Mouse (Mus musculus) thymus, postnatal 4 days (tissue): ENCODE measurements at regions not wholly inside any gene's neighbourhood (a gene's known extent, or its start where the extent isn't known, plus 50 kb on each side); places are given as distances from the start of the nearest gene placed in this dataset.

Experiments
- DNase-seq: peaks from one replicate; pipeline ENCODE4 v3.0.0; 2021

- no peak for DNase-seq
Measured at GRCm38 (mm10) chr6:81586441-81587117, 336.9 kb upstream of the Gcfc2 start.

DNA sequence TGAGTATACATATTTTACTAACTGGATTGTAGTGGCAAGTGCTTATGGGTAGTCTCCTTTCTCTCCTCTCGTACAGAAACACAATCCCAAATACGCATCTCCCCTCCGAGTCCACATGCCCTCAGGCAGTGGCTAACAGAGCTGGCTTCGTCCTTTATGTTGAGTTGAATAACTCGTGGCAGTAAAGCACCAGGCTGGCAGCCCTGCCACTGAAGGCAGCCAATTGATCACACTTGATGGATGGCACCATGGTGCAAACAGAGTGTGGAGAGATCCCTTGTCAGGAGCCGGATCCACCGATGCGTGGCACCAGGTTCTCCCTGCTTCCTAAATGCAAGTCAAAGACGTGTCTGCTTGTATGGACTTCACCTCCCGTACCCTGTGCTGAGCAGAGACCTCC lies 333.7 kb upstream of the Gcfc2 start:
- no peak for DNase-seq

DNA sequence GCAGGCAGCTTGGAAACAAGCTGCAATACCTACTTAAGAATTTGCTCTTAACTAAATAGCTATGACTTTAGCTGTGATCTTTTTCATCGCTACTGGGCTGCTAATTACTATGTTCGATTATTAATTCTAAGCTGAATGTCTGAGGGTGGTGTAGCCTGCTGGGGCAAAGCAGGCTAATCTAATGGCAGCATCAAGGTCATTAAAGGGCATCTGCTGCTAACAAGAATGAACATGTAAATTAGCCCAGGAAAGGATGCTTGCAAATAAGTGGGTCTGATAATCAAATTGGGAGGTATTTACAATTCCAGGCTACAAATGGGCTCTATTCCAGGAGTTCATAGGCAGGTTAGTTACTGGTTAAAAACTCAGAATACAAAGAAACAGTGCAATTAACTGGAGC lies 327.5 kb upstream of the Gcfc2 start:
- no peak for DNase-seq

- DNase-seq, result no peak
Measured at GRCm38 (mm10) chr6:81608637-81609036, 314.8 kb upstream of the Gcfc2 start.

GRCm38 (mm10) chr6:81611980-81612379 lies 311.5 kb upstream of the Gcfc2 start:
- no peak for DNase-seq

DNA sequence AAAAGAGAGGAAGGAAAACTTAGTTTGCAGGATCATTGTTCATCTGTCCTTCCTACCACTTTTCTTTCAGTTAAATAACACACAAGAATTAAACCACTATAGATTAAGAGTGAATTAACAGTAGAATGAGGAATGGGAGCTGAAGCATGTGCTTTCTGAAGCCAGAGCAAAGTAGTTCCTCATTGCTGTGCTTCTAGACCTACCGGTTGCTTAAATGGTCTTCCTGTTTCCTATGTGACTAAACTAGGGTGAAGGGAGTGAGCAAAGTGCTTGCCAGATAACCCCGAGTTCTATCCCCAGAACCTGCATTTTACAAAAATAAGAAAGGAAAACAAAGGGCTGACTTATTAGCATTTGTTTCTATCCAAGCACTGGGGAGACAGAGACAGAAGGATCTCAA lies 305.5 kb upstream of the Gcfc2 start:
- DNase-seq, result no peak

DNA sequence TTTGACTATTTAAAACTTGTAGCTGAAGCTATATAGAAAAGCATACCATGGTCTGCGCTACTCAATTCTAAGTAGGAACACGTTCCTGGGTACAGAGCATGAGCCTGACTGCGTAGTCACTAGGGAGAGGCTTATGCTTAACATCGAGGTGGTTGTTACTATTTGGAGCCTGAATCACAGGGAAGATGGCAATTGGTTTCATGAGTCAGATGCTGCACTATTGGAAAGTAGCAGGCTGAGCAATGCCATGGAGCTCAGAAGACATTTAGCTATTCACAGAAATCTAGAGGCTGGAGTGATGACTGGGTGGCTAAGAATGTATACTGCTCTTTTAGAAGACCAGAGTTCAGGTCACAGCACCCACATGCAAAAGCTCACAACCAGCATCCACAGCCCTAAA lies 302.4 kb upstream of the Gcfc2 start:
- DNase-seq, result no peak

DNA sequence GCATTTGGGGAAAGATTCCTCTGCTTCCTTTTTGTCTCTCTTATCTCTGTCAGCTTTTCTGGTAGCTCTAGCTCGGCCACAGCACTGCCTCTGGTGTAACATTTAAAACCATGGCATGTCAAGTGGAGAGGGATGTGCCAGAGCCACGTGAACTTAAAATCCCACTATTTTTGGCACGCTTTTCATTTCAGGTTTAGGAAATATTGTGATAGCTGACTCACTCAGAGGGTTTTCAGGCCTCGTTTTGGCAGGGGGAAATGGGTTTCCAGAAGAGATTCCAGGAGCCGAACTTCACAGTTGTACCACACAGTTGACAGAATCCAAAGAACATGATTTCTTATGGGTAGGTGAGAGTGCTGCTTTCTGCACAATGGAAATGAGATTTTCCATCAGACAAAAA lies 300.8 kb upstream of the Gcfc2 start:
- no peak for DNase-seq

DNA sequence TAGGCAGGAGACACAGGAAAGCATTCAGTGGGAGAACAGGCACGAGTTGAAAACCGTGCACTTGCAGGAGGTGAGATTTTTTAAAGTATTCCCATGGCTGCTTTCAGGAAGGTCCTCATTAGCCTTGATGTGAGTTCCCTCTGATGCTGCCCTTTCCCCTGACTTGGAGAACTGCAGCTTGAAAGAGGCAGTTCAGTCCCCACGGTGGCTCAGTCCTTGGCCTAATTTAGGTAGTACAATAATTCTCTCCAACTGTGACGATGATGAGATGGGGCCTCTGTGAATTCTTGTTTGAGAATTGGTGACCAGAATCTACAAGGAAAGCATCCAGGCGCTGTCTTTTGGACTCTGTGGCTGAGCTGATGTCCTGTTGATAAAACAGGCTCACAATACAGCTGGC lies 298.5 kb upstream of the Gcfc2 start:
- no peak for DNase-seq

DNA sequence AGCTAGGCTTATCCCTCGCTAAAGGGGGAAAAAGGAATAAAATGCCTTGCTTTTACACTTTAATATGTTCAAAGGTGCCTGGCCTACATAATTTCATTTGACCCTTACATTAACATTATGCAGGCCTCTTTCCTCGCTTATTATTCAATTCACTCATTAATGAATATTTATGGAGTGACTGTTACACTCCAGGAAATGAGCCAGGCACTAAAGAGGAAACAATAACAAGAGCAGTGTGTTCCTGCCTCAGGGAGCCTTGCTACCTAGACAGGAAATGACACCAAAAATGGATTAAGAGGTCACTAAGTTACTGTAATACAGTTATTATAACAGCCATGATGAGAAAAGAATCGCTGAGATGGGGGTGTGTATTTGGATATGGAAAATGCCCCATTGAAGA lies 289.9 kb upstream of the Gcfc2 start:
- DNase-seq, result no peak

- DNase-seq, result no peak
Measured at GRCm38 (mm10) chr6:81647615-81648375, 275.7 kb upstream of the Gcfc2 start.

GRCm38 (mm10) chr6:81651856-81652255 lies 271.6 kb upstream of the Gcfc2 start:
- DNase-seq, result no peak

- DNase-seq, result no peak
Measured at GRCm38 (mm10) chr6:81655205-81655604, 268.3 kb upstream of the Gcfc2 start.

- no peak for DNase-seq
Measured at GRCm38 (mm10) chr6:81660478-81661395, 262.7 kb upstream of the Gcfc2 start.

DNA sequence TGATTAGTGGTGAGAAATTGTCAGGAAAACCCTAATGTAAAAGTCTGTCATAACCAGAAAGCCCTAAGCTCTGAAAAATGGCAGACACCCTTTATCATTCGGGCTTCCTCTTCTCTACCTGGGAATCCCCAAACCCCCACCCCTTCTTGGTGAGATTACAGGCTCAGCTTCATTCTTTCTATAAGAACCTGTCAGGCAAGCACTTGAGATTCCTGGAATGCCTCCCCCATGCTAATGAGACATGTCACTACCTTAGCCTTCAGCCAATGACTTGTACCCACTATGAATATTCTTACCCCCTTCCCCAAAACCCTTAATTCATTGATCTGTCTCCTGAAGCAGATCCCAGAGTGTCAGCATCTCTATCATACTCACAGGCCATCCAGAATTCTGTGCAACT lies 254.5 kb upstream of the Gcfc2 start:
- no peak for DNase-seq

GRCm38 (mm10) chr6:81673316-81673715 lies 250.2 kb upstream of the Gcfc2 start:
- DNase-seq, result no peak

DNA sequence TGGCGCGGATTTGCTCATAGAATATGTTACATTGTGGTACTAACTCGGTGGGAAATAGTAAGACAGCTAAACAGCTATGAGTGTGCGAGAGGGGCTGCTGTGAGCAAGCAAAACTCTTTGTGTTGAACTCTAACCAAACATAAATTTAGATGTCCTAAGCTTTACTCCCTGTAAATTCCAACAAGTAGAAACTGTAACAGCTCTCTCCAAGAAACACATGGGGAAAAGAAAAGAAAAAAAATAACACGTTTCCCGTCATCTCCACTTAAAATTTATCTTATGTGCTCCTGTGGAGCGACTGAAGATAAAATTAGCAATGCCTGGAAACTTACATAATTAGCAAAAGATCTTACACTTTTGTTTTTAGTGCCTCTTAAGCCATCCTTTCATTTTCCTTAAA lies 226.2 kb upstream of the Gcfc2 start:
- no peak for DNase-seq

GRCm38 (mm10) chr6:81698173-81698572 lies 225.3 kb upstream of the Gcfc2 start:
- DNase-seq, result no peak

DNA sequence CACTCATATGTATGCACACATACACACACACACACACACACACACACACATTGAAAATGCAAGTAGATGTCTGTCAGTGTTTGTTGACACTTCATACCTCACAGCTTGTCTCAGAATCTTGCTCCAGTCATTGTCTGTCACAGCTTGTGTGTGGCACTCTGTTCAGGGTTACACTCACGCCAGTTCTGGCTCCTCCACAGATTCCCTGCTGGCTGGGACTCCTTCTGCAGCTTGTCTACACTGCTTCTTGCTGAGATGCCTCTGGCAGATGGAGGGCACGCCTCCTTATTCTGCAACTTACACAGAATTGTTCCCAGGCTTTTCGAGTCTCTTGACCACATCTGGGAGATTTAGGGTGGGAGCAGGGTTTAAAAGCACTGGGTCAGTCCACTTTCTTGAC lies 208.6 kb upstream of the Gcfc2 start:
- DNase-seq, result no peak

GRCm38 (mm10) chr6:81716371-81716770 lies 207.1 kb upstream of the Gcfc2 start:
- DNase-seq, result no peak

GRCm38 (mm10) chr6:81724601-81725545 lies 198.6 kb upstream of the Gcfc2 start:
- DNase-seq, result no peak

DNA sequence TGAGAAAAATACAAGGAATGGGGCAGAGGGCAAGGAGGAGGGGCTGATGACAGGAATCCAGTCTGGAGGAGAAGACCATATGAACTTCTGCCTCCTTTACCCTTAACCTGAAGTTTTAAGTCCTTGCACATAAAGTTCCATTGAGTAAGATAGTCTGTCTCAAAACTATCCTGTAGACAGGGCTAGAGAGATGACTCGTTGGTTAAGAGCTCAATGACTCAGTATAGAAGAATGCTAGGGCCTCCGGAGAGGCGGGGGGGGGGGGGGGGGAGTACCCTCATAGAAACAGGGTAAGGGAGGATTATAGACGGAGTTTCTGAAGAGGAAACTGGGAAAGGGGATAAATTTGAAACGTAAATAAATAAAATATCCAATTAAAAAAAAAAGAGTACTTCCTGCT lies 191.8 kb upstream of the Gcfc2 start:
- no peak for DNase-seq

DNA sequence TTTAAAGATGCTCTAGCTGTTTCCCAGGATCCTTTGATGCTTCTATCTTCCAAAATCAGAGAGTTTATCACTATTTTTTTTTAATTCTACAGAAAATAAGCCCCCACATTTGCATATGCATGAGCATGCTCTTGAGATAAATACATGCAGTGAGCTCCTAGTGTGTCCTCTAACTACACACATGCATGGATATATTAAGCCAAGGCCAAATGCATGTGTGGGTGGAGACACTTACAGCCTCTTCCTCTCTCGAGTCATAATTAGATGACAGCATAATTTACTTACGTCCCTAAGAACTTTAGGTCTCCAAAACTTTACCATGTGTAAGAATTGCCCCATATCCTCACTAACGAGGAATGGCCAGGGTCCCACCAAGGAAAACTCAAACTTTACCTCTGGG lies 189.9 kb upstream of the Gcfc2 start:
- DNase-seq, result no peak
